Mouse (Mus musculus) left cerebral cortex, adult 18-20 months (tissue): ENCODE data around the gene Klc2. TPM values are rescaled to one million over a fixed set of nuclear protein-coding genes. Genes with fewer than 3 reads are reported as not detected.
A peak's percentile ranks its signal among the peaks of the same experiment; 100 is the strongest.
"Not testable (repeated sequence)": the region's sequence is repeated elsewhere in the genome, so short reads cannot be mapped to it uniquely, and the experiment has no call there.

Experiments used
- DNase-seq, 2 experiments: peaks; one replicate each; pipeline ENCODE4 v3.0.0; 2021 to 2022; ENCODE audit warnings: low spot score in 2 of 2, mixed read lengths in 1 of 2
- long read RNA-seq, 2 experiments: library from polyadenylated mRNA; stranded (forward); transcript quantifications; one replicate each; pipeline ENCODE4 v2.0.0; 2021
- total RNA-seq, 2 experiments: library from RNA; stranded (reverse); gene quantifications; 2 replicates each; pipeline ENCODE4 v1.2.3; 2021

Klc2 gene
- total RNA-seq = 100 to 1,000 TPM; 261 to 289 TPM
- long read RNA-seq, experiment 1, transcript Klc2-204 (16 exons, 3,169 nt) = major isoform, 93 of 203 reads
- long read RNA-seq, experiment 1, partial matches to known transcripts = 23 of 203 reads
- long read RNA-seq, experiment 1, other reads (novel, unspliced or antisense) = 86 of 203 reads
- long read RNA-seq, experiment 2, transcript Klc2-204 (16 exons, 3,169 nt) = major isoform, 52 of 144 reads
- long read RNA-seq, experiment 2, partial matches to known transcripts = 16 of 144 reads
- long read RNA-seq, experiment 2, other reads (novel, unspliced or antisense) = 74 of 144 reads

- DNase-seq = no peak
These were observed at the start of gene Klc2 for GRCm38 (mm10) chr19:5118384-5118698. Gene Klc2 (minus strand): TSS chr19:5118560.

- no peak for DNase-seq
These were observed 49.1 kb upstream of the Klc2 start for GRCm38 (mm10) chr19:5167477-5167876.

GRCm38 (mm10) chr19:5164380-5164779 lies 46.0 kb upstream of the Klc2 start:
- DNase-seq = no peak

GRCm38 (mm10) chr19:5161913-5162312 lies 43.6 kb upstream of the Klc2 start:
- DNase-seq = no peak

- DNase-seq = no peak
These were observed 33.9 kb upstream of the Klc2 start for GRCm38 (mm10) chr19:5152261-5152660.

GRCm38 (mm10) chr19:5151741-5152140 lies 33.4 kb upstream of the Klc2 start:
- DNase-seq = no peak

GRCm38 (mm10) chr19:5151331-5151730 lies 33.0 kb upstream of the Klc2 start:
- DNase-seq = peak; percentile 58 to 64

GRCm38 (mm10) chr19:5150358-5150757 lies 32.0 kb upstream of the Klc2 start:
- DNase-seq = peak; percentile 57 to 73

- DNase-seq = not testable (repeated sequence)
These were observed 30.7 kb upstream of the Klc2 start for GRCm38 (mm10) chr19:5149041-5149440.

GRCm38 (mm10) chr19:5139640-5140039 lies 21.3 kb upstream of the Klc2 start:
- peak; percentile 77 to 80 for DNase-seq

GRCm38 (mm10) chr19:5131237-5131636 lies 12.9 kb upstream of the Klc2 start:
- DNase-seq = no peak

- no peak for DNase-seq
These were observed 11.4 kb upstream of the Klc2 start for GRCm38 (mm10) chr19:5129770-5130169.

GRCm38 (mm10) chr19:5124055-5124614 lies 5.8 kb upstream of the Klc2 start:
- DNase-seq = no peak

- DNase-seq = no peak
These were observed 4.9 kb upstream of the Klc2 start for GRCm38 (mm10) chr19:5123241-5123640.

- DNase-seq = no peak
These were observed 4.1 kb upstream of the Klc2 start for GRCm38 (mm10) chr19:5122492-5122891.

- peak; percentile 90 to 92 for DNase-seq
These were observed 621 bp downstream of the Klc2 start for GRCm38 (mm10) chr19:5117494-5118383.

- DNase-seq = peak; percentile 36 to 62
These were observed 4.6 kb downstream of the Klc2 start for GRCm38 (mm10) chr19:5113783-5114182.

GRCm38 (mm10) chr19:5109659-5110453 lies 8.5 kb downstream of the Klc2 start:
- no peak for DNase-seq

- no peak for DNase-seq
These were observed 9.7 kb downstream of the Klc2 start for GRCm38 (mm10) chr19:5108702-5109101.

- peak in 1 of 2 experiments; percentile 30 for DNase-seq
These were observed 10.1 kb downstream of the Klc2 start for GRCm38 (mm10) chr19:5108271-5108575.

GRCm38 (mm10) chr19:5107556-5108270 lies 10.6 kb downstream of the Klc2 start:
- DNase-seq = no peak
